Mouse (Mus musculus): Measurements from ENCODE around the gene Ankrd65.

DNA sequence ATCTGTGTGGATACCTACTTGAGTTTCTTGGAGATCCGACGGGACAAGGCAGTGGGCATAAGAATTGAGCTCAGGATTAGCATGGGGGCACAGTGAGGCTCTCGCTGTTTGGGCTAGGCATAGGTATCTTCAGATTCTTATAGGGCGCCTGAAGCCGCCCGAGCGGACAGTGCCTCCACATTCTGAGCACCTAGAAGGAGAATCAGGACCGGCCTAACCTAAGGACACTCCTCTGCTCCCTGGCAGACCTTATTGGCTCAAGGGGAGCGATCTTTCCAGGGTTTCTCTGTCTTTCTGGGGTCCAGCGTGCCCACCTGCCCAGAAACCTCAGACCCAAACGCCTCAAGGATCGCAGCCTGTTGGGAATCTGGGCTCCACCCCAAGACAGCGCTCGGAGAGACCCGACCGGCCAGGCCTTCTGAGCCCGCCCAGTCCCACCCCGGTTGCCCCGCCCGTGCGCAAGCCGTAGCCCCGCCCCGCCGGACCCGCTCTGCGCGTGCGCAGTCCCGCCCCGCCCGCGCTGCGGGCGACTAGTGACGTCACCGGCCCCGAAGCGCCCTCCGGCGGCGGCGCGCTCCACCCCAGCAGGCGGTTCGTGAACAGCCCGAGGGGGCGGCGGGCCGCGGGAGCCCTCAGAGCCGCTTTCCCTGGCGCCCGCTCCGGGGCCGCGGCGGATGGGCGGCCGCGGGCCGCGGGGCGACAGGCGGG is 56.8 kb downstream of the Ankrd65 start, which contains the start of gene Dvl1:
- TF ChIP-seq POLR2A (IDR thresholded peaks at IDR 0.05; ENCODE audit: low read depth, low read length) (peak; percentile 78; the same call in 1 of the 2 replicates), CHD1 (IDR thresholded peaks at IDR 0.05; ENCODE audit: low read depth, low read length) (no peak), CTCF (conservative IDR thresholded peaks at IDR 0.05 in 1 of 2, IDR thresholded peaks at IDR 0.05 in 1 of 2; ENCODE audit: low read depth in 2 of 2, low read length in 2 of 2) (peak in 1 of 2 experiments; percentile 74; a peak in 2 of 4 replicates), JUN (IDR thresholded peaks at IDR 0.05; ENCODE audit: insufficient read depth, low read depth, low read length) (0 out of 2 replicates have a peak, but pooled peaks have one; percentile 17), ZNF384 (IDR thresholded peaks at IDR 0.05; ENCODE audit: low read depth, low read length) (no peak), NRF1 (IDR thresholded peaks at IDR 0.05; ENCODE audit: low read depth, low read length) (peak; percentile 92), JUND (conservative IDR thresholded peaks at IDR 0.05; ENCODE audit: low read depth, low read length) (no peak), MAX (IDR thresholded peaks at IDR 0.05; ENCODE audit: low read length) (0 out of 2 replicates have a peak, but pooled peaks have one; percentile 17), MAFK (IDR thresholded peaks at IDR 0.05; ENCODE audit: insufficient replicate concordance, low read length) (no peak), ETS1 (conservative IDR thresholded peaks at IDR 0.05; ENCODE audit: low read depth, low read length) (no peak), MAZ (IDR thresholded peaks at IDR 0.05; ENCODE audit: low read depth, low read length) (peak; percentile 81; the same call in 1 of the 2 replicates), E2F4 (IDR thresholded peaks at IDR 0.05; ENCODE audit: insufficient replicate concordance, low read depth, low read length) (no peak)
